In genomic region chr11:57089527-57089926, GRCm38 (mm10) we compare ENCODE assay signal across 14 mouse cellular contexts.
DNase-seq lines count a peak whose midpoint lies in the region; ATAC-seq lines count a peak whose summit lies in the region.
"Had no signal": no experiment of that assay in that cellular context is flagged by ENCODE, and none has a peak within 500 bp of the region (broad histone marks: within the 10 kb centered on the region; RNA-seq: fewer than 3 reads in every experiment).

No protein-coding gene starts in this region.

- 58% methylated on average over 5 of the region's 5 CpGs for WGBS in forebrain, embryonic 14.5 days
- 74% methylated on average over 5 of the region's 5 CpGs for WGBS in forebrain, embryonic 11.5 days
- WGBS in midbrain, embryonic 13.5 days: 48% methylated on average over 5 of the region's 5 CpGs
- WGBS in midbrain, embryonic 11.5 days: 58% methylated on average over 5 of the region's 5 CpGs
- 29% methylated on average over 5 of the region's 5 CpGs for WGBS in hindbrain, embryonic 16.5 days

- H3K4me2 ChIP-seq in forebrain, embryonic 14.5 days (ENCODE audit: low read length): no peak overlapping the region
- no peak overlapping the region for H3K4me2 ChIP-seq in forebrain, embryonic 11.5 days (ENCODE audit: low read depth, low read length, severe bottlenecking)
- no peak overlapping the region for H3K4me2 ChIP-seq in midbrain, embryonic 13.5 days (replicated peaks)
- no peak overlapping the region for H3K4me2 ChIP-seq in midbrain, embryonic 11.5 days
- H3K4me2 ChIP-seq in hindbrain, embryonic 16.5 days (ENCODE audit: low read length): no peak overlapping the region

- no peak overlapping the region for H3K27ac ChIP-seq in forebrain, embryonic 14.5 days (ENCODE audit: low read depth, low read length)
- H3K27ac ChIP-seq in forebrain, embryonic 11.5 days (ENCODE audit: low read depth, low read length): no peak overlapping the region
- no peak overlapping the region for H3K27ac ChIP-seq in midbrain, embryonic 13.5 days
- no peak overlapping the region for H3K27ac ChIP-seq in midbrain, embryonic 11.5 days (ENCODE audit: low read depth, low read length)
- H3K27ac ChIP-seq in hindbrain, embryonic 16.5 days (ENCODE audit: low read depth, low read length): no peak overlapping the region
- H3K27ac ChIP-seq: embryonic facial prominence, embryonic 10.5 days; limb, embryonic 10.5 days had no signal

- ATAC-seq in forebrain, embryonic 14.5 days: peak; percentile 61; the same call in 1 of the 2 replicates
- ATAC-seq in forebrain, embryonic 11.5 days (replicated peaks; ENCODE audit: low FRiP score): no peak
- ATAC-seq in midbrain, embryonic 13.5 days: 0 out of 2 replicates have a peak, but pooled peaks have one; percentile 62
- ATAC-seq in midbrain, embryonic 11.5 days (ENCODE audit: low FRiP score): no peak
- ATAC-seq in hindbrain, embryonic 16.5 days: peak; percentile 88
- no peak for ATAC-seq in inflammation-experienced regulatory T-cells, adult 6 months

- H3K9ac ChIP-seq in forebrain, embryonic 14.5 days (ENCODE audit: low read length): no peak overlapping the region
- no peak overlapping the region for H3K9ac ChIP-seq in forebrain, embryonic 11.5 days (ENCODE audit: low read length)
- H3K9ac ChIP-seq in midbrain, embryonic 13.5 days (replicated peaks): no peak overlapping the region
- H3K9ac ChIP-seq in midbrain, embryonic 11.5 days (ENCODE audit: low read length): no peak overlapping the region
- no peak overlapping the region for H3K9ac ChIP-seq in hindbrain, embryonic 16.5 days (ENCODE audit: low read depth, low read length)

- H3K27me3 ChIP-seq in forebrain, embryonic 14.5 days (replicated peaks; ENCODE audit: control insufficient read depth, insufficient read depth, low read length): no peaks in the 10 kb centered on the region
- no peaks in the 10 kb centered on the region for H3K27me3 ChIP-seq in forebrain, embryonic 11.5 days (ENCODE audit: control insufficient read depth, insufficient read depth, low read length)
- no peaks in the 10 kb centered on the region for H3K27me3 ChIP-seq in midbrain, embryonic 13.5 days
- no peaks in the 10 kb centered on the region for H3K27me3 ChIP-seq in midbrain, embryonic 11.5 days (ENCODE audit: control insufficient read depth, insufficient read depth, low read length)
- no peaks in the 10 kb centered on the region for H3K27me3 ChIP-seq in hindbrain, embryonic 16.5 days (replicated peaks; ENCODE audit: control insufficient read depth, insufficient read depth, low read length)

- H3K36me3 ChIP-seq in forebrain, embryonic 14.5 days (ENCODE audit: control insufficient read depth, insufficient read depth, low read length): no peaks in the 10 kb centered on the region
- H3K36me3 ChIP-seq in forebrain, embryonic 11.5 days (ENCODE audit: control insufficient read depth, insufficient read depth, low read length): no peaks in the 10 kb centered on the region
- H3K36me3 ChIP-seq in midbrain, embryonic 13.5 days: peaks cover 4% of the 10 kb centered on the region; the same call in 1 of the 2 replicates
- no peaks in the 10 kb centered on the region for H3K36me3 ChIP-seq in midbrain, embryonic 11.5 days (ENCODE audit: control insufficient read depth, insufficient read depth, low read length)
- H3K36me3 ChIP-seq in hindbrain, embryonic 16.5 days (ENCODE audit: control insufficient read depth, insufficient read depth, low read length): no peaks in the 10 kb centered on the region
- H3K36me3 ChIP-seq: embryonic facial prominence, embryonic 10.5 days; limb, embryonic 10.5 days had no signal

- H3K4me1 ChIP-seq in forebrain, embryonic 14.5 days (ENCODE audit: control insufficient read depth, insufficient read depth, low read length): no peaks in the 10 kb centered on the region
- no peaks in the 10 kb centered on the region for H3K4me1 ChIP-seq in forebrain, embryonic 11.5 days (replicated peaks; ENCODE audit: control insufficient read depth, insufficient read depth, low read length)
- no peaks in the 10 kb centered on the region; the same call in 1 of the 2 replicates for H3K4me1 ChIP-seq in midbrain, embryonic 13.5 days (replicated peaks)
- H3K4me1 ChIP-seq in midbrain, embryonic 11.5 days (ENCODE audit: control insufficient read depth, insufficient read depth, low read length): no peaks in the 10 kb centered on the region
- no peaks in the 10 kb centered on the region for H3K4me1 ChIP-seq in hindbrain, embryonic 16.5 days (ENCODE audit: control insufficient read depth, insufficient read depth, low read depth, low read length)
- H3K4me1 ChIP-seq: embryonic facial prominence, embryonic 10.5 days; limb, embryonic 10.5 days had no signal

- H3K4me3 ChIP-seq in forebrain, embryonic 14.5 days (ENCODE audit: low read depth, low read length): no peak overlapping the region
- no peak overlapping the region for H3K4me3 ChIP-seq in forebrain, embryonic 11.5 days (ENCODE audit: low read depth, low read length)
- H3K4me3 ChIP-seq in midbrain, embryonic 13.5 days (replicated peaks): no peak overlapping the region
- H3K4me3 ChIP-seq in midbrain, embryonic 11.5 days (ENCODE audit: low read depth, low read length): no peak overlapping the region
- no peak overlapping the region for H3K4me3 ChIP-seq in hindbrain, embryonic 16.5 days (ENCODE audit: low read length)
- H3K4me3 ChIP-seq: embryonic facial prominence, embryonic 10.5 days; limb, embryonic 10.5 days had no signal

- peak; percentile 56 for DNase-seq in forebrain, embryonic 14.5 days (ENCODE audit: low spot score)
- DNase-seq in forebrain, embryonic 11.5 days (ENCODE audit: low spot score): no peak
- no peak for DNase-seq in midbrain, embryonic 11.5 days (ENCODE audit: low spot score, missing footprints)
- DNase-seq in adrenal gland, postnatal 36 days: peak; percentile 51 to 58
- no peak for DNase-seq in thymus, postnatal 25 days
- DNase-seq: cerebellum, adult 2 months; kidney, adult 18-20 months; right cerebral cortex, postnatal 25 days; thymus, postnatal 36 days had no signal

- H3K9me3 ChIP-seq in forebrain, embryonic 14.5 days (replicated peaks; ENCODE audit: control insufficient read depth, low read length): no peaks in the 10 kb centered on the region
- no peaks in the 10 kb centered on the region for H3K9me3 ChIP-seq in forebrain, embryonic 11.5 days (ENCODE audit: control insufficient read depth, low read length)
- peaks cover 4% of the 10 kb centered on the region; the same call in 1 of the 2 replicates for H3K9me3 ChIP-seq in midbrain, embryonic 13.5 days
- H3K9me3 ChIP-seq in midbrain, embryonic 11.5 days (ENCODE audit: control insufficient read depth, low read length): no peaks in the 10 kb centered on the region
- H3K9me3 ChIP-seq in hindbrain, embryonic 16.5 days (ENCODE audit: control insufficient read depth, low read length): no peaks in the 10 kb centered on the region
- H3K9me3 ChIP-seq: embryonic facial prominence, embryonic 10.5 days; limb, embryonic 10.5 days had no signal

Comparison
In these comparisons a context has a peak if more than half of its experiments do, and no peak if none do; other contexts are left out.
1. ATAC-seq: peak in forebrain, embryonic 14.5 days (single experiment), midbrain, embryonic 13.5 days (single experiment) and hindbrain, embryonic 16.5 days (single experiment); none in forebrain, embryonic 11.5 days (single experiment), midbrain, embryonic 11.5 days (single experiment) and inflammation-experienced regulatory T-cells, adult 6 months (single experiment).
2. DNase-seq: peak in forebrain, embryonic 14.5 days (single experiment) and adrenal gland, postnatal 36 days (2 of 2); none in forebrain, embryonic 11.5 days (single experiment), midbrain, embryonic 11.5 days (single experiment) and thymus, postnatal 25 days (single experiment).